Mouse (Mus musculus) hindbrain, embryonic 16.5 days (tissue): ENCODE data around the gene S100a1. TPM values are rescaled to one million over a fixed set of nuclear protein-coding genes. Genes with fewer than 3 reads are reported as not detected.

Experiments used
- ATAC-seq: fragments of 200-750 bp; cut with Nextera tagmentation; 2 replicates; pipeline ENCODE4 v1.8.0; 2017; ENCODE audit warnings: moderate TSS enrichment, moderate library complexity
- H3K27ac ChIP-seq: fragments of 300-500 bp; sonication (generic); 2 replicates; pipeline ENCODE4 v1.5.1; 2014; ENCODE audit warnings: low read depth, mild to moderate bottlenecking, control low read depth, low read length, moderate library complexity
- H3K27me3 ChIP-seq: fragments of 300-500 bp; sonication (generic); replicated peaks from 2 replicates; pipeline ENCODE4 v1.6.1; 2014; ENCODE audit warnings: low read length; ENCODE audit not compliant: control insufficient read depth, insufficient read depth
- H3K36me3 ChIP-seq: fragments of 300-500 bp; sonication (generic); 2 replicates; pipeline ENCODE4 v1.6.1; 2014; ENCODE audit warnings: mild to moderate bottlenecking, low read length, moderate library complexity, mixed read lengths; ENCODE audit not compliant: control insufficient read depth, insufficient read depth
- H3K4me1 ChIP-seq: fragments of 300-500 bp; sonication (generic); 2 replicates; pipeline ENCODE4 v1.6.1; 2014; ENCODE audit warnings: low read depth, low read length; ENCODE audit not compliant: control insufficient read depth, insufficient read depth
- H3K4me2 ChIP-seq: fragments of 300-500 bp; sonication (generic); 2 replicates; pipeline ENCODE4 v1.6.1; 2014; ENCODE audit warnings: mild to moderate bottlenecking, low read length, control low read depth, moderate library complexity
- H3K4me3 ChIP-seq: fragments of 300-500 bp; sonication (generic); 2 replicates; pipeline ENCODE4 v1.5.1; 2014; ENCODE audit warnings: mild to moderate bottlenecking, low read length, control low read depth, moderate library complexity
- H3K9ac ChIP-seq: fragments of 300-500 bp; sonication (generic); 2 replicates; pipeline ENCODE4 v1.6.1; 2014; ENCODE audit warnings: low read depth, mild to moderate bottlenecking, control low read depth, low read length, moderate library complexity
- H3K9me3 ChIP-seq: fragments of 300-500 bp; sonication (generic); 2 replicates; pipeline ENCODE4 v1.6.1; 2014; ENCODE audit warnings: mild to moderate bottlenecking, low read length, moderate library complexity; ENCODE audit not compliant: control insufficient read depth
- WGBS: fragments of 180-500 bp; shearing (Covaris S2); extraction: QIAGEN DNeasy Blood & Tissue Kit; methylation state at CpG from one replicate; pipeline ENCODE4 v1.1.7; 2014; 5-methylcytosine and 5-hydroxymethylcytosine counted together
- polyA plus RNA-seq: library from polyadenylated mRNA; unstranded; fragments of >200 nt; fragmentation: Nextera tagmentation; extraction: Ambion mirVana; gene quantifications from 2 replicates; pipeline ENCODE4 v1.2.1, GENCODE M21; 2015

The S100a1 gene
- polyA plus RNA-seq, result 26.1 and 40.5 TPM in 2 replicates

- H3K9me3 ChIP-seq, result no peaks in the 10 kb centered on the region
- H3K4me3 ChIP-seq, result peak within 1 kb of the TSS; percentile 32
- peaks cover 3% of the 10 kb centered on the region; the same call in 1 of the 2 replicates for H3K4me1 ChIP-seq
- H3K36me3 ChIP-seq, result no peaks in the 10 kb centered on the region
- peak within 1 kb of the TSS; percentile 61 for H3K4me2 ChIP-seq
- ATAC-seq, result no peak
- peak within 1 kb of the TSS; percentile 41 for H3K9ac ChIP-seq
- H3K27me3 ChIP-seq, result peaks cover 24% of the 10 kb centered on the region
- 3% methylated on average over 24 of the region's 25 CpGs for WGBS
- H3K27ac ChIP-seq, result no peak within 1 kb of the TSS
Observed at GRCm38 (mm10) chr3:90513796-90514590, at the start of gene S100a1, which contains the start of gene S100a13. Gene S100a1, minus strand, starts transcription at chr3:90514392. Gene S100a13, plus strand, starts transcription at chr3:90514435.

- Histone ChIP-seq H3K4me1 (no peaks in the 10 kb centered on the region), H3K36me3 (no peaks in the 10 kb centered on the region), H3K27ac (no peak within 1 kb of the TSS), H3K27me3 (no peaks in the 10 kb centered on the region), H3K4me3 (no peak within 1 kb of the TSS), H3K9ac (no peak within 1 kb of the TSS), H3K9me3 (no peaks in the 10 kb centered on the region), H3K4me2 (no peak within 1 kb of the TSS)
- ATAC-seq, result no peak
- WGBS, result 78% methylated on average over 6 of the region's 6 CpGs
Observed at GRCm38 (mm10) chr3:90560008-90560628, 45.9 kb upstream of the S100a1 start, which contains the start of gene S100a3. Gene S100a3, plus strand, starts transcription at chr3:90560578.

- Histone ChIP-seq H3K4me3 (no peak overlapping the region), H3K9me3 (no peaks in the 10 kb centered on the region), H3K27ac (no peak overlapping the region; the same call in 1 of the 2 replicates), H3K36me3 (no peaks in the 10 kb centered on the region), H3K4me1 (no peaks in the 10 kb centered on the region), H3K9ac (no peak overlapping the region), H3K27me3 (no peaks in the 10 kb centered on the region), H3K4me2 (no peak overlapping the region)
- ATAC-seq, result peak; percentile 95
- WGBS, result 28% methylated on average over 5 of the region's 5 CpGs
Observed at GRCm38 (mm10) chr3:90555954-90556353, 41.8 kb upstream of the S100a1 start.

GRCm38 (mm10) chr3:90552231-90552630 is 38.0 kb upstream of the S100a1 start:
- no peak overlapping the region for H3K4me3 ChIP-seq
- no peaks in the 10 kb centered on the region for H3K4me1 ChIP-seq
- WGBS, result 83% methylated on average over 2 of the region's 2 CpGs
- no peak overlapping the region for H3K27ac ChIP-seq
- no peak overlapping the region for H3K4me2 ChIP-seq
- H3K36me3 ChIP-seq, result no peaks in the 10 kb centered on the region
- no peak overlapping the region for H3K9ac ChIP-seq
- H3K9me3 ChIP-seq, result no peaks in the 10 kb centered on the region
- H3K27me3 ChIP-seq, result no peaks in the 10 kb centered on the region
- no peak for ATAC-seq

- Histone ChIP-seq H3K4me1 (no peaks in the 10 kb centered on the region), H3K27me3 (no peaks in the 10 kb centered on the region), H3K36me3 (no peaks in the 10 kb centered on the region), H3K9ac (no peak overlapping the region), H3K27ac (no peak overlapping the region), H3K4me3 (no peak overlapping the region), H3K4me2 (no peak overlapping the region), H3K9me3 (no peaks in the 10 kb centered on the region)
- 86% methylated on average over 2 of the region's 2 CpGs for WGBS
- ATAC-seq, result no peak
Observed at GRCm38 (mm10) chr3:90550421-90550790, 36.2 kb upstream of the S100a1 start.

- WGBS, result 61% methylated on average over 5 of the region's 5 CpGs
Observed at GRCm38 (mm10) chr3:90549676-90550420, 35.7 kb upstream of the S100a1 start.

GRCm38 (mm10) chr3:90540904-90541303 is 26.7 kb upstream of the S100a1 start:
- Histone ChIP-seq H3K36me3 (no peaks in the 10 kb centered on the region), H3K27ac (peak overlapping the region; percentile 17; the same call in 1 of the 2 replicates), H3K27me3 (no peaks in the 10 kb centered on the region), H3K9me3 (no peaks in the 10 kb centered on the region), H3K4me1 (peaks cover 4% of the 10 kb centered on the region; the same call in 1 of the 2 replicates), H3K4me3 (no peak overlapping the region), H3K9ac (0 out of 2 replicates have a peak overlapping the region, but pooled peaks have one; percentile 7), H3K4me2 (peak overlapping the region; percentile 15)
- ATAC-seq, result peak; percentile 68
- 35% methylated on average over 4 of the region's 4 CpGs for WGBS

More at GRCm38 (mm10) chr3:90549676-90550420, 35.7 kb upstream of the S100a1 start:
- no peaks in the 10 kb centered on the region for H3K27me3 ChIP-seq
- H3K36me3 ChIP-seq, result no peaks in the 10 kb centered on the region
- H3K9me3 ChIP-seq, result no peaks in the 10 kb centered on the region
- no peaks in the 10 kb centered on the region for H3K4me1 ChIP-seq
- no peak overlapping the region for H3K4me3 ChIP-seq
- H3K4me2 ChIP-seq, result no peak overlapping the region
- no peak overlapping the region for H3K27ac ChIP-seq
- no peak overlapping the region for H3K9ac ChIP-seq
- no peak for ATAC-seq

GRCm38 (mm10) chr3:90537905-90538296 is 23.7 kb upstream of the S100a1 start:
- H3K27me3 ChIP-seq, result no peaks in the 10 kb centered on the region
- no peak overlapping the region; the same call in 1 of the 2 replicates for H3K9ac ChIP-seq
- whole genome bisulfite sequencing, result 84% methylated on average over 5 of the region's 5 CpGs
- peaks cover 4% of the 10 kb centered on the region; the same call in 1 of the 2 replicates for H3K4me1 ChIP-seq
- H3K4me2 ChIP-seq, result peak overlapping the region; percentile 37; the same call in 1 of the 2 replicates
- ATAC-seq, result no peak
- no peak overlapping the region for H3K27ac ChIP-seq
- H3K9me3 ChIP-seq, result no peaks in the 10 kb centered on the region
- no peak overlapping the region for H3K4me3 ChIP-seq
- H3K36me3 ChIP-seq, result no peaks in the 10 kb centered on the region
